Mouse (Mus musculus) lung, postnatal 0 days (tissue): ENCODE results near the gene Txndc11.

Experiments used
- CTCF ChIP-seq: IDR thresholded peaks from 2 replicates; pipeline ENCODE4 v1.5.1; 2016; ENCODE audit warnings: antibody characterized with exemption, mild to moderate bottlenecking
- EP300 ChIP-seq: IDR thresholded peaks from 2 replicates; pipeline ENCODE4 v1.6.1; 2016; ENCODE audit warnings: antibody characterized with exemption, mild to moderate bottlenecking, control low read depth

DNA sequence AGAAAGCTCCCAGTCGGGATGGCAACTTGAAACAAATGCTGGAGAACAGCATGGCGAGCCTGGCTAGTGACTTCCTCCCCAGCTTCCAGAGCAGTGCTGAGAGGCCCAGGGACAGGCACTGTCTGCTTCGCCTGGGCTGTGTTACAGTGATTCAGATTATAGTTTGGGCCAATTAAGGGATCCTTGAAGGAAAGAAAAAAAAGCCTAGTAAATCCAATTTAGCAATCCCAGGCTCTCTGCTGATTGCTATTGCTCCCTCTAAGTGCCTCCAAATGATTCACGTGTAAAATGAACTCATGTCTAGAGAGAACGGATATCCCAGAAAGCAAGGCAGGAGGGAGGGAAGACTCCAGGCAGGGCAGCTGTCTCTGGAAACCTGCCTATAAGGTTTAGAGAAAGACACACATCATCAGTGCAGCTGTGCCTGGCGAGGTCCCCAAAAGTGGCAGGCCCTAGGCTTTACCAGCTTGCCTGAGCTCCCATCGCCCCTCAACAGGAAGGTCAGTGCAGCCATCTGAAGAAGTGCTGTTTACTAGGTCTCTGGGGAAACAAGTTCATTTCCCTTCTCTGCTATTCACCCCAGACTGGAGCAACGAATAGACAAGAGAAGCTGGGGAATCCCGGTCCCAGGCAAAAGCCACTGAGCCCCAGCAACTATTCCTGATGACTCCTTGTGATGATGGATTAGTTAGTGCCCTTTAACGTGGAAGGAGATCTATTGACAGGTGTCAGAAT is 43.4 kb downstream of the Txndc11 start:
- TF ChIP-seq CTCF = no peak
- no peak for TF ChIP-seq EP300
